Mouse (Mus musculus) bone marrow macrophage, adult 2 months (primary cell): ENCODE measurements around the gene Jak3.

Experiments
- CTCF ChIP-seq: IDR thresholded peaks from 2 replicates; pipeline ENCODE4 v1.5.1; 2012; ENCODE audit warnings: low read depth, mild to moderate bottlenecking, low read length, moderate library complexity
- POLR2A ChIP-seq: IDR thresholded peaks from 2 replicates; pipeline ENCODE4 v1.6.1; 2012; ENCODE audit warnings: mild to moderate bottlenecking, low read depth, low read length, borderline replicate concordance

DNA sequence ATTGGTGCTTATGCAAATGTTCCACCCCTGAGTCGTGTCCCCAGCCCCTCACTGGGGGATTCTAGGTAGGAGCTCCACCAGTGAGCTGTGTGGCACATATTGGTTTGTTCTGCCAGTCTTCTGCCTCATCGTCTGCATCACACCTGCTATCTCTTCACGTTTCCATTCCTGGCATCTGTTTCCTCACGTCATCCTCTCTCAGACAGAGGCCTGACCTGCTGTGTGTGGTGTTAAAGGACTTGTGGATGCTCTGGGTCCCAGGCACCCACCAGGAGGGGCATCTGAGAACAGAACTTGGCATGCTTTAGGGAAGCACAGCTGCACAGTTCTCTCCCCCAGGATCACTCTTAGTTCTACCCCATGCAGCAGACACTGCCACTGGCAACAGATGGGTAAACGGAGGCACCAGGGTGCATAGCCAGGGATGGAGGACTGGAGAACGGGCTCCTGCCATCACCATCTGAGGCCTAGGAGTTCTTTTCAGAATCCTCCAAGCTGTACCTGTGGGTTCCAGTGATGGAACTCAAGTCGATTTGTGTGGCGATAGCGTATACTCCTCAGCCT, 558 bp upstream of the Jak3 start:
- TF ChIP-seq POLR2A = no peak
- no peak for TF ChIP-seq CTCF
